Mouse (Mus musculus): ENCODE measurements around the gene Map2k6.

The Map2k6 gene

GRCm38 (mm10) chr11:110405607-110406006 is 6.7 kb downstream of the Map2k6 start:
- no peak for DNase-seq

- DNase-seq: no peak
These were observed 10.2 kb downstream of the Map2k6 start for GRCm38 (mm10) chr11:110409131-110409530.

- no peak for DNase-seq
These were observed 10.9 kb downstream of the Map2k6 start for GRCm38 (mm10) chr11:110409776-110410175.

GRCm38 (mm10) chr11:110411596-110411995 is 12.7 kb downstream of the Map2k6 start:
- DNase-seq: no peak

- DNase-seq: no peak
These were observed 15.3 kb downstream of the Map2k6 start for GRCm38 (mm10) chr11:110414263-110414662.

- no peak for DNase-seq
These were observed 17.8 kb downstream of the Map2k6 start for GRCm38 (mm10) chr11:110416691-110417090.

- DNase-seq: no peak
These were observed 21.5 kb downstream of the Map2k6 start for GRCm38 (mm10) chr11:110420463-110420862.

- DNase-seq: no peak
These were observed 27.7 kb downstream of the Map2k6 start for GRCm38 (mm10) chr11:110426572-110427145.

GRCm38 (mm10) chr11:110427159-110427561 is 28.2 kb downstream of the Map2k6 start:
- no peak for DNase-seq

GRCm38 (mm10) chr11:110428999-110429398 is 30.1 kb downstream of the Map2k6 start:
- DNase-seq: no peak

GRCm38 (mm10) chr11:110429837-110430418 is 31.0 kb downstream of the Map2k6 start:
- DNase-seq: no peak

- no peak for DNase-seq
These were observed 37.1 kb downstream of the Map2k6 start for GRCm38 (mm10) chr11:110435839-110436556.

GRCm38 (mm10) chr11:110436998-110437397 is 38.1 kb downstream of the Map2k6 start:
- DNase-seq: no peak

GRCm38 (mm10) chr11:110438135-110438534 is 39.2 kb downstream of the Map2k6 start:
- no peak for DNase-seq

GRCm38 (mm10) chr11:110438700-110439296 is 39.9 kb downstream of the Map2k6 start:
- no peak for DNase-seq

GRCm38 (mm10) chr11:110439354-110439753 is 40.4 kb downstream of the Map2k6 start:
- no peak for DNase-seq

GRCm38 (mm10) chr11:110444576-110444975 is 45.7 kb downstream of the Map2k6 start:
- DNase-seq: no peak

- DNase-seq: no peak
These were observed 49.3 kb downstream of the Map2k6 start for GRCm38 (mm10) chr11:110448131-110448725.

- DNase-seq: no peak
These were observed 49.8 kb downstream of the Map2k6 start for GRCm38 (mm10) chr11:110448726-110449161.

- DNase-seq: no peak
These were observed 50.3 kb downstream of the Map2k6 start for GRCm38 (mm10) chr11:110449183-110449582.

GRCm38 (mm10) chr11:110450091-110450757 is 51.3 kb downstream of the Map2k6 start:
- DNase-seq: no peak

- DNase-seq: no peak
These were observed 51.8 kb downstream of the Map2k6 start for GRCm38 (mm10) chr11:110450758-110451121.

- no peak for DNase-seq
These were observed 52.7 kb downstream of the Map2k6 start for GRCm38 (mm10) chr11:110451590-110451989.
